Mouse (Mus musculus) limb, embryonic 15.5 days (tissue): ENCODE results near the gene Mrpl10. TPM values are rescaled to one million over a fixed set of nuclear protein-coding genes. Genes with fewer than 3 reads are reported as not detected.
A peak's percentile ranks its signal among the peaks of the same experiment; 100 is the strongest.

Source experiments
- ATAC-seq: fragments of 200-750 bp; cut with Nextera tagmentation; 2 replicates; pipeline ENCODE4 v1.8.0; 2017; ENCODE audit warnings: low read depth, moderate TSS enrichment; ENCODE audit not compliant: insufficient number of reproducible peaks, low FRiP score, low TSS enrichment
- H3K27ac ChIP-seq: fragments of 300-500 bp; sonication (generic); 2 replicates; pipeline ENCODE4 v1.5.1; 2015; ENCODE audit warnings: moderate library complexity, mild to moderate bottlenecking, inconsistent platforms
- H3K27me3 ChIP-seq: fragments of 300-500 bp; sonication (generic); 2 replicates; pipeline ENCODE4 v1.6.1; 2015; ENCODE audit warnings: inconsistent platforms
- H3K36me3 ChIP-seq: fragments of 300-500 bp; sonication (generic); 2 replicates; pipeline ENCODE4 v1.6.1; 2015; ENCODE audit warnings: inconsistent platforms
- H3K4me1 ChIP-seq: fragments of 300-500 bp; sonication (generic); 2 replicates; pipeline ENCODE4 v1.6.1; 2015; ENCODE audit warnings: inconsistent platforms
- H3K4me2 ChIP-seq: fragments of 300-500 bp; sonication (generic); 2 replicates; pipeline ENCODE4 v1.6.1; 2015; ENCODE audit warnings: mild to moderate bottlenecking, inconsistent platforms
- H3K4me3 ChIP-seq: fragments of 300-500 bp; sonication (generic); 2 replicates; pipeline ENCODE4 v1.5.1; 2015; ENCODE audit warnings: mild to moderate bottlenecking, inconsistent platforms
- H3K9ac ChIP-seq: fragments of 300-500 bp; sonication (generic); 2 replicates; pipeline ENCODE4 v1.6.1; 2015; ENCODE audit warnings: inconsistent platforms
- H3K9me3 ChIP-seq: fragments of 300-500 bp; sonication (generic); 2 replicates; pipeline ENCODE4 v1.6.1; 2016; ENCODE audit warnings: inconsistent platforms
- WGBS: fragments of 180-500 bp; shearing (Covaris S2); methylation state at CpG from one replicate; pipeline ENCODE4 v1.1.7; 2015; 5-methylcytosine and 5-hydroxymethylcytosine counted together
- polyA plus RNA-seq: library from polyadenylated mRNA; unstranded; fragments of >200 nt; fragmentation: Nextera tagmentation; extraction: Ambion mirVana; gene quantifications from 2 replicates; pipeline ENCODE4 v1.2.1, GENCODE M21; 2015

The Mrpl10 gene
- polyA plus RNA-seq, 1 experiment from 2014 or later = 79.5 TPM

DNA sequence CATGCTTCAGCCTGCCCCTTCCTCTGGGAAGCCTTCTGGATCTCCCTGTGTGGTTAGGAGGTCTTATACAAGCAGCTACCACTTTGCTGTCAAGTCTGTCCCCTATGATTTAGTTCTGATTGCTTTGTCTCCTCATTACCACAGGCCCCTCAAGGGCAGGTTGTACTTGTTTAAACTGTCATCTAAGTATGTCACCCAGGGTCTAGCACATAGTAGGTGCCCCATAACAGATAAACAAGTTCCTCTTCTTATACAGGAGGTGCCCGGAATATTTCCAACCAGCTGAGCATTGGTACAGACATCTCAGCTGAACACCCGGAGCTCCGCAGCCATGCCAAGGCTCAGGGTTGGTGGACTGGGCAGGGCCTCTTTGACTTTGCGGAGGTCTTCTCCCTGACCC, 8.9 kb upstream of the Mrpl10 start:
- peaks cover 17% of the 10 kb centered on the region for H3K36me3 ChIP-seq
- peaks cover 11% of the 10 kb centered on the region for H3K4me1 ChIP-seq
- H3K4me3 ChIP-seq = no peak overlapping the region
- H3K27ac ChIP-seq = no peak overlapping the region
- no peak for ATAC-seq
- no peak overlapping the region for H3K4me2 ChIP-seq
- H3K27me3 ChIP-seq = no peaks in the 10 kb centered on the region
- H3K9me3 ChIP-seq = no peaks in the 10 kb centered on the region
- WGBS = 93% methylated on average over 4 of the region's 4 CpGs
- no peak overlapping the region for H3K9ac ChIP-seq

DNA sequence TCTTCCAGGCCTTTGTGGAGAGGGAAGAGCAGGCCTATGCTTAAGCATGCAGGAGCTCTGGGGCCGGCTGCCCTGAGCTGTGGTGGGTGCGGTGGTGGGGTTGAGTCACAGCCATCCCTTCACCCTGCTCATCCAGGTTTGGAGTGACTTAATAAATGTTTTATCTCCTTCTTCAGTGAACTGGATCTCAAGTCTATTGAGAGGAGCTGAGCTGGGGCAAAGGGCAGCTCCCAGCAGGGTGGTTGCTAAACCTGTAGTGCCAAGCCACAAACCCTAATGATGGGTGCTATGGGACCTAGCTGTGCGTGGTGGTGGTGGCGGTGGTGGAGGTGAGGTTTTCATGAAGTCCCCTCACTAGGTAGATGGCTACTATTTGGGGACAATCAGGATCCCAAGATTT, 7.6 kb upstream of the Mrpl10 start:
- Histone ChIP-seq H3K9ac (no peak overlapping the region), H3K36me3 (peaks cover 17% of the 10 kb centered on the region), H3K9me3 (no peaks in the 10 kb centered on the region), H3K27ac (no peak overlapping the region), H3K4me3 (no peak overlapping the region), H3K4me2 (no peak overlapping the region), H3K27me3 (no peaks in the 10 kb centered on the region), H3K4me1 (peaks cover 11% of the 10 kb centered on the region)
- no peak for ATAC-seq
- 90% methylated on average over 4 of the region's 4 CpGs for WGBS

DNA sequence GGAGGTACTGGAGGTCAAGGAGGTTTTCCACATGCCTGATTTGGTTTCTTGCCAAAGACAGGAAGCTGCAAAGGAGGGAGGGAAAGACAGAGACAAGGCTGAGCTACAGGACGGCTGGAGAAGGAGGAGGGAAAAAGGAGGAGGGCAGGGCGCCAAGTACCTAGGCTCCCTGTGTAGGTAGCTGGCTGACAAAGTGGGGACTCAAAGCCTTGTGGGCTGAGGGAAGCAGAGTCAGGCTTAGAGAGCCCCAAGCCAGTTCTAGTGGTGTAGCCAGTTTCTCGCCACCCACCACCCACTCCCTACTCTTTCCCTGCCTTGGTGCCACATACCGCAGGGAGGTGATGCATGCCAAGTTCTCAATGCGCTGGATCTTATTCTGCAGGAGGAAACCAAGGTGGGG, 5.2 kb upstream of the Mrpl10 start:
- no peak overlapping the region for H3K4me2 ChIP-seq
- H3K9me3 ChIP-seq = no peaks in the 10 kb centered on the region
- H3K9ac ChIP-seq = no peak overlapping the region
- no peaks in the 10 kb centered on the region for H3K27me3 ChIP-seq
- peaks cover 6% of the 10 kb centered on the region for H3K4me1 ChIP-seq
- no peak overlapping the region for H3K4me3 ChIP-seq
- ATAC-seq = no peak
- WGBS = 80% methylated on average over 5 of the region's 5 CpGs
- no peak overlapping the region for H3K27ac ChIP-seq
- peaks cover 17% of the 10 kb centered on the region for H3K36me3 ChIP-seq

DNA sequence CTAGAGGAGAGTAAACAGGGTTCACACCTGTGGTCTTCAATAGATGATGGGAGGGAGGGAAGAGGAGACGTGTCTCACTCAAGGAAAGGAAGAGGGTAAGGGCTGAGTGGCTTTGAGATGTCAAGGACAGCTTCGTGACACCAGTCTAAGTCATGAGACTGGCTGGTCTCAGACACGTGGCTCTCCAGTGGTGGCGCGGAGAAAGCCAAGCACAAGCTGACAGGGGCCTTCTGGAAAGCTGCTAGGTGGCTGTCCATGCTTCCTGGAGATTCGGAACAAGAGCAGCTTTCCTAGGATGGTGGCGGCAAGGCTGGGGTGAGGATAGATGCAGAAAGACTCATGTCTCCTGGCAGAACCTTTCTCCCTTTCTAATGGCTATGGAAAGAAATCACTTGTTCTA, 2.5 kb upstream of the Mrpl10 start:
- Histone ChIP-seq H3K36me3 (0 out of 2 replicates have a peak, but pooled peaks cover under 1% of the 10 kb centered on the region), H3K4me1 (peaks cover 17% of the 10 kb centered on the region), H3K9ac (no peak overlapping the region), H3K27me3 (no peaks in the 10 kb centered on the region), H3K4me2 (no peak overlapping the region), H3K9me3 (no peaks in the 10 kb centered on the region), H3K27ac (no peak overlapping the region), H3K4me3 (no peak overlapping the region)
- ATAC-seq = no peak
- 67% methylated on average over 7 of the region's 7 CpGs for WGBS

DNA sequence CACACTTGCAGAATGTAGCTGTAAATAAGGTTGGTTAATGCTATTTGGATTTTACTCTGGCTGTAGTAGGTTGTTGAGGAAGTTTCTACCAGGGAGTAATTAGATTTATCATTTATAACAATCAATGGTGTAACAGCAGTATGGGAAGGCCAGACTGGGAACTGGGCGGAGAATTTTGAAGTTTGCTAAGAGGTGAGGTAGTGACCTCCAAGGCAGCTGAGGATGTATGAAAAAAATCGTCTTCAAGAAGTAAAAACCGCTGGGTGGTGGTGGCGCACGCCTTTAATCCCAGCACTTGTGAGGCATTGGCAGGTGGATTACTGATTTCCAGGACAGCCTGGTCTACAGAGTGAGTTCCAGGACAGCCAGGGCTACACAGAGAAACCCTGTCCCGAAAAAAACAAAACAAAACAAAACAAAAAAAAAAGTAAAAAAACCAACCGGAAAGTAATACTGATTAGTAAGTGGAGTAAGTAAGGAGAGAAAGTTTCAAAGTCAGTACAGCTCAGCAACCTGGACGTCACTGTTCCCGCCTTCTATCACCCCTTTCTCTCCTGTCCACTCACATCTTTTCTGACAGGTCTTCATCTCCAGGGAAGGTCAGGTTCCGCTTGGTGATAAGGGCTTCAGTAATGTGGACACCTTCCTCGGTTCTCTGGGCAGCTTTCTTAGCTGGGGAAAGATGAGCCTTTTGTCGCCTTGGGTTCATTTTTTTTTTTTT, 899 bp upstream of the Mrpl10 start:
- no peak for ATAC-seq
- Histone ChIP-seq H3K4me3 (peak overlapping the region; percentile 90), H3K36me3 (peaks cover 10% of the 10 kb centered on the region), H3K27ac (no peak overlapping the region), H3K9ac (no peak overlapping the region), H3K27me3 (no peaks in the 10 kb centered on the region), H3K4me2 (peak overlapping the region; percentile 85), H3K9me3 (no peaks in the 10 kb centered on the region), H3K4me1 (peaks cover 17% of the 10 kb centered on the region)
- 48% methylated on average over 12 of the region's 12 CpGs for WGBS

DNA sequence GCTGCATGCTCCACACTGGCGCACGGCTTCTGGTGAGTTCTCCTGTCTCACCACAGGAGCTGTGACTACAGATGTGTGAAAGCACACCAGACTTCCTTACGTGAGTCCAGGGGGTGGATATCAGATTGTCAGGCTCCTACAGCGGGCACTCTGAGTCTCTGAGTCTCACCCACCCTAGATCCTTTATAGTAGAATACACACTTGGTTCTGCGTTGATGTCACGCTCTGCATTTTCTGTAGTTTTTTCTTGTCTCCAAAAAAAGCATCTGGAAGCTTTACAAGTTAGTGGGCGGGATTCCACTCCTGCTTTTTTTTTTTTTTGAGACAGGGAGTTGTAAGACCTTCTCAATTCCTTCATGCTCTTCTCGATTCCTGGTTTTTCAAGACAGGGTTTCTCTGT, 3.5 kb downstream of the Mrpl10 start:
- Histone ChIP-seq H3K4me1 (peaks cover 17% of the 10 kb centered on the region), H3K9me3 (no peaks in the 10 kb centered on the region), H3K36me3 (peaks cover 35% of the 10 kb centered on the region), H3K4me2 (no peak overlapping the region), H3K27me3 (no peaks in the 10 kb centered on the region), H3K27ac (no peak overlapping the region), H3K4me3 (no peak overlapping the region), H3K9ac (no peak overlapping the region)
- WGBS = 91% methylated on average over 8 of the region's 8 CpGs
- ATAC-seq = no peak

GRCm38 (mm10) chr11:97045861-97046260, 4.5 kb downstream of the Mrpl10 start:
- H3K27me3 ChIP-seq = no peaks in the 10 kb centered on the region
- no peak overlapping the region for H3K27ac ChIP-seq
- no peak for ATAC-seq
- no peak overlapping the region for H3K4me2 ChIP-seq
- peaks cover 22% of the 10 kb centered on the region for H3K4me1 ChIP-seq
- H3K9ac ChIP-seq = no peak overlapping the region
- no peaks in the 10 kb centered on the region for H3K9me3 ChIP-seq
- H3K4me3 ChIP-seq = no peak overlapping the region
- WGBS = 86% methylated on average over 7 of the region's 7 CpGs
- H3K36me3 ChIP-seq = peaks cover 35% of the 10 kb centered on the region

- no peak overlapping the region for H3K27ac ChIP-seq
- H3K36me3 ChIP-seq = peaks cover 35% of the 10 kb centered on the region
- H3K27me3 ChIP-seq = no peaks in the 10 kb centered on the region
- 81% methylated on average over 8 of the region's 8 CpGs for WGBS
- no peak overlapping the region for H3K4me3 ChIP-seq
- no peak for ATAC-seq
- H3K4me2 ChIP-seq = no peak overlapping the region
- H3K9ac ChIP-seq = no peak overlapping the region
- H3K4me1 ChIP-seq = peaks cover 24% of the 10 kb centered on the region
- no peaks in the 10 kb centered on the region for H3K9me3 ChIP-seq
These were observed 6.8 kb downstream of the Mrpl10 start for GRCm38 (mm10) chr11:97048090-97048650.

DNA sequence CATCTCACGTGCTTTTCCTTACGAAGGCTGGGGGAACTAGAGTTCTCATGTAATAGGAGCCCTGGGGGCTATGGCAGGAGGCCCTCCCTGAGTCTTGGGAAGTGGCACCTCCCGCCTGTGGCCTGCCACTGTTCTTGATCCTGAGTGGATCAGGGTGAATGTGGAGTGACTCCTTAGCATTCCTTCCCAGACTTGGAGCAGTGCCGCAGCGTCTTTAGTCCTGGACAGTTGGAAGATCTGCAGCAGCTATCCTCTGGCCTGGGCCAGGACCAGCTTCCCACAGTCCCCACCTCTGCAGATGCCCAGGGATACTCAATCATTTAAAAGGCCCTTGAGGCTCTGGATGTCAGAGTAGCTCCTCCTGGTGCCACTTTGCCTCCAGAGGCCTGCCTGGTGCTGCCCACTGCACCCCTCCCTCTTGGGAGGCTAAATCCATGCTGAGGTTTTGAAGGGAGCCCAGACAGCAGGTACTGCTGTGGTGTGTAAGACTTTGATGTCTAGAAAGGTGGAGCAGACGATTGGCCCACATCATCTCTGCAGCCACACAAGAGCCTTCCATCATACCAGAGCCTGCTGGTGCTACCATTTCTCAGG, 8.2 kb downstream of the Mrpl10 start:
- no peak for ATAC-seq
- no peaks in the 10 kb centered on the region for H3K27me3 ChIP-seq
- H3K27ac ChIP-seq = no peak overlapping the region
- 74% methylated on average over 6 of the region's 6 CpGs for WGBS
- H3K4me2 ChIP-seq = no peak overlapping the region
- H3K9ac ChIP-seq = no peak overlapping the region
- H3K4me3 ChIP-seq = no peak overlapping the region
- peaks cover 43% of the 10 kb centered on the region for H3K36me3 ChIP-seq
- peaks cover 24% of the 10 kb centered on the region for H3K4me1 ChIP-seq
- no peaks in the 10 kb centered on the region for H3K9me3 ChIP-seq

- Histone ChIP-seq H3K4me2 (peak within 1 kb of the TSS; percentile 89), H3K9me3 (no peaks in the 10 kb centered on the region), H3K9ac (peak within 1 kb of the TSS; percentile 75), H3K4me1 (peaks cover 24% of the 10 kb centered on the region), H3K4me3 (peak within 1 kb of the TSS; percentile 76), H3K36me3 (peaks cover 45% of the 10 kb centered on the region), H3K27me3 (no peaks in the 10 kb centered on the region), H3K27ac (peak within 1 kb of the TSS; percentile 33; the same call in 1 of the 2 replicates)
- peak; percentile 74 for ATAC-seq
- 6% methylated on average over 18 of the region's 18 CpGs for WGBS
These were observed 9.0 kb downstream of the Mrpl10 start, which contains the start of gene Osbpl7 for GRCm38 (mm10) chr11:97050216-97050943. Gene Osbpl7, plus strand, starts transcription at chr11:97050628.

GRCm38 (mm10) chr11:97050944-97051586, 9.7 kb downstream of the Mrpl10 start:
- ATAC-seq = no peak
- 25% methylated on average over 13 of the region's 13 CpGs for WGBS
- H3K36me3 ChIP-seq = peaks cover 47% of the 10 kb centered on the region

More at GRCm38 (mm10) chr11:97050944-97051586, 9.7 kb downstream of the Mrpl10 start:
- peaks cover 24% of the 10 kb centered on the region for H3K4me1 ChIP-seq
- peak overlapping the region; percentile 75 for H3K9ac ChIP-seq
- H3K9me3 ChIP-seq = no peaks in the 10 kb centered on the region
- no peaks in the 10 kb centered on the region for H3K27me3 ChIP-seq
- peak overlapping the region; percentile 89 for H3K4me2 ChIP-seq
- H3K4me3 ChIP-seq = peak overlapping the region; percentile 76
- peak overlapping the region; percentile 33; the same call in 1 of the 2 replicates for H3K27ac ChIP-seq
